Mouse (Mus musculus) intestine, embryonic 16.5 days (tissue): ENCODE measurements around the gene Cnot3. TPM values are rescaled to one million over a fixed set of nuclear protein-coding genes. Genes with fewer than 3 reads are reported as not detected.
"Not testable (repeated sequence)": the region's sequence is repeated elsewhere in the genome, so short reads cannot be mapped to it uniquely, and the experiment has no call there.

ENCODE experiments used
- ATAC-seq: fragments of 200-750 bp; cut with Nextera tagmentation; 2 replicates; pipeline ENCODE4 v1.8.0; 2017; ENCODE audit warnings: moderate TSS enrichment, moderate library complexity
- H3K27ac ChIP-seq: fragments of 300-500 bp; sonication (generic); 2 replicates; pipeline ENCODE4 v1.5.1; 2014; ENCODE audit warnings: mild to moderate bottlenecking, low read length
- H3K27me3 ChIP-seq: fragments of 300-500 bp; sonication (generic); replicated peaks from 2 replicates; pipeline ENCODE4 v1.6.1; 2014; ENCODE audit warnings: low read length, control low read depth, mixed read lengths; ENCODE audit not compliant: control insufficient read depth, insufficient read depth
- H3K36me3 ChIP-seq: fragments of 300-500 bp; sonication (generic); 2 replicates; pipeline ENCODE4 v1.6.1; 2014; ENCODE audit warnings: low read length, control low read depth; ENCODE audit not compliant: control insufficient read depth, insufficient read depth
- H3K4me1 ChIP-seq: fragments of 300-500 bp; sonication (generic); 2 replicates; pipeline ENCODE4 v1.6.1; 2014; ENCODE audit warnings: low read length, control low read depth, mixed read lengths; ENCODE audit not compliant: control insufficient read depth, insufficient read depth
- H3K4me2 ChIP-seq: fragments of 300-500 bp; sonication (generic); 2 replicates; pipeline ENCODE4 v1.6.1; 2014; ENCODE audit warnings: low read depth, low read length, control low read depth
- H3K4me3 ChIP-seq: fragments of 300-500 bp; sonication (generic); 2 replicates; pipeline ENCODE4 v1.5.1; 2014; ENCODE audit warnings: mild to moderate bottlenecking, low read length
- H3K9ac ChIP-seq: fragments of 300-500 bp; sonication (generic); 2 replicates; pipeline ENCODE4 v1.6.1; 2014; ENCODE audit warnings: low read depth, low read length
- H3K9me3 ChIP-seq: fragments of 300-500 bp; sonication (generic); 2 replicates; pipeline ENCODE4 v1.6.1; 2016; ENCODE audit warnings: low read length, control low read depth; ENCODE audit not compliant: control insufficient read depth
- WGBS: fragments of 180-500 bp; shearing (Covaris S2); extraction: QIAGEN DNeasy Blood & Tissue Kit; methylation state at CpG from one replicate; pipeline ENCODE4 v1.1.7; 2014; 5-methylcytosine and 5-hydroxymethylcytosine counted together
- polyA plus RNA-seq: library from polyadenylated mRNA; unstranded; fragments of >200 nt; fragmentation: Nextera tagmentation; extraction: Ambion mirVana; gene quantifications from 2 replicates; pipeline ENCODE4 v1.2.1, GENCODE M21; 2015

Gene Cnot3
- 43.2 and 46.1 TPM in 2 replicates for polyA plus RNA-seq

GRCm38 (mm10) chr7:3644672-3645487 lies at the start of gene Cnot3:
TSS of gene Cnot3 (plus strand) at chr7:3645268.
- peak within 1 kb of the TSS; percentile 100 for H3K9ac ChIP-seq
- WGBS = under 1% methylated on average over 55 of the region's 58 CpGs
- peak; percentile 99 for ATAC-seq
- H3K4me3 ChIP-seq = peak within 1 kb of the TSS; percentile 98
- peak within 1 kb of the TSS; percentile 98 for H3K27ac ChIP-seq
- H3K27me3 ChIP-seq = no peaks in the 10 kb centered on the region
- peaks cover 30% of the 10 kb centered on the region for H3K4me1 ChIP-seq
- peak within 1 kb of the TSS; percentile 90 for H3K4me2 ChIP-seq
- H3K36me3 ChIP-seq = peaks cover 9% of the 10 kb centered on the region
- H3K9me3 ChIP-seq = no peaks in the 10 kb centered on the region

- WGBS = 67% methylated on average over 1 of the region's 1 CpGs
Observed at GRCm38 (mm10) chr7:3597755-3598154, 47.3 kb upstream of the Cnot3 start.

GRCm38 (mm10) chr7:3601119-3601518 lies 43.9 kb upstream of the Cnot3 start:
- Histone ChIP-seq H3K36me3 (no peaks in the 10 kb centered on the region), H3K4me1 (no peaks in the 10 kb centered on the region)

More at GRCm38 (mm10) chr7:3597755-3598154, 47.3 kb upstream of the Cnot3 start:
- not testable (repeated sequence) for H3K9me3 ChIP-seq, H3K4me1 ChIP-seq, H3K9ac ChIP-seq, ATAC-seq, H3K4me3 ChIP-seq, H3K27me3 ChIP-seq, H3K36me3 ChIP-seq, H3K4me2 ChIP-seq, H3K27ac ChIP-seq

GRCm38 (mm10) chr7:3606798-3607197 lies 38.3 kb upstream of the Cnot3 start:
- Histone ChIP-seq H3K9me3 (0 out of 2 replicates have a peak, but pooled peaks cover 2% of the 10 kb centered on the region), H3K9ac (no peak overlapping the region), H3K4me3 (no peak overlapping the region), H3K36me3 (no peaks in the 10 kb centered on the region), H3K27me3 (no peaks in the 10 kb centered on the region), H3K27ac (no peak overlapping the region), H3K4me1 (no peaks in the 10 kb centered on the region), H3K4me2 (no peak overlapping the region)
- 13% methylated on average over 2 of the region's 2 CpGs for WGBS
- peak; percentile 65; the same call in 1 of the 2 replicates for ATAC-seq

More at GRCm38 (mm10) chr7:3601119-3601518, 43.9 kb upstream of the Cnot3 start:
- 13% methylated on average over 4 of the region's 4 CpGs for WGBS
- Histone ChIP-seq H3K4me2 (no peak overlapping the region), H3K27ac (no peak overlapping the region), H3K9ac (no peak overlapping the region), H3K4me3 (no peak overlapping the region), H3K27me3 (no peaks in the 10 kb centered on the region), H3K9me3 (0 out of 2 replicates have a peak, but pooled peaks cover 2% of the 10 kb centered on the region)
- ATAC-seq = no peak

GRCm38 (mm10) chr7:3607391-3607790 lies 37.7 kb upstream of the Cnot3 start:
- H3K4me1 ChIP-seq = no peaks in the 10 kb centered on the region
- 75% methylated on average over 6 of the region's 6 CpGs for WGBS
- no peak for ATAC-seq
- H3K4me2 ChIP-seq = no peak overlapping the region
- H3K27ac ChIP-seq = no peak overlapping the region
- 0 out of 2 replicates have a peak, but pooled peaks cover 2% of the 10 kb centered on the region for H3K9me3 ChIP-seq
- no peaks in the 10 kb centered on the region for H3K27me3 ChIP-seq
- H3K36me3 ChIP-seq = no peaks in the 10 kb centered on the region
- no peak overlapping the region for H3K9ac ChIP-seq
- no peak overlapping the region for H3K4me3 ChIP-seq

- Histone ChIP-seq H3K9ac (no peak overlapping the region), H3K27me3 (no peaks in the 10 kb centered on the region), H3K27ac (no peak overlapping the region), H3K9me3 (0 out of 2 replicates have a peak, but pooled peaks cover 2% of the 10 kb centered on the region), H3K4me3 (no peak overlapping the region), H3K4me2 (no peak overlapping the region), H3K4me1 (no peaks in the 10 kb centered on the region), H3K36me3 (no peaks in the 10 kb centered on the region)
- 94% methylated on average over 3 of the region's 3 CpGs for WGBS
- ATAC-seq = no peak
Observed at GRCm38 (mm10) chr7:3608668-3609067, 36.4 kb upstream of the Cnot3 start.

GRCm38 (mm10) chr7:3609082-3609481 lies 36.0 kb upstream of the Cnot3 start:
- WGBS = 50% methylated on average over 3 of the region's 3 CpGs
- Histone ChIP-seq H3K4me1 (no peaks in the 10 kb centered on the region), H3K36me3 (no peaks in the 10 kb centered on the region), H3K9me3 (0 out of 2 replicates have a peak, but pooled peaks cover 2% of the 10 kb centered on the region), H3K27me3 (no peaks in the 10 kb centered on the region), H3K27ac (no peak overlapping the region), H3K4me3 (no peak overlapping the region), H3K9ac (no peak overlapping the region), H3K4me2 (no peak overlapping the region)
- no peak for ATAC-seq

- Histone ChIP-seq H3K27me3 (no peaks in the 10 kb centered on the region), H3K36me3 (no peaks in the 10 kb centered on the region), H3K4me3 (no peak overlapping the region), H3K4me1 (no peaks in the 10 kb centered on the region), H3K9me3 (0 out of 2 replicates have a peak, but pooled peaks cover 2% of the 10 kb centered on the region), H3K4me2 (no peak overlapping the region), H3K27ac (no peak overlapping the region), H3K9ac (no peak overlapping the region)
- WGBS = 87% methylated on average over 3 of the region's 3 CpGs
- no peak for ATAC-seq
Observed at GRCm38 (mm10) chr7:3610437-3610836, 34.6 kb upstream of the Cnot3 start.

- Histone ChIP-seq H3K27me3 (no peaks in the 10 kb centered on the region), H3K27ac (no peak overlapping the region), H3K4me3 (no peak overlapping the region), H3K9ac (no peak overlapping the region), H3K4me2 (no peak overlapping the region), H3K9me3 (no peaks in the 10 kb centered on the region), H3K4me1 (no peaks in the 10 kb centered on the region), H3K36me3 (no peaks in the 10 kb centered on the region)
- no peak for ATAC-seq
- WGBS = 87% methylated on average over 13 of the region's 13 CpGs
Observed at GRCm38 (mm10) chr7:3611006-3611405, 34.1 kb upstream of the Cnot3 start.
